Mouse (Mus musculus) CD4-positive, CD25-positive, alpha-beta regulatory T cell, adult 2 months (primary cell): Measurements from ENCODE around the gene Kif21a.

Experiments used
- DNase-seq: peaks from one replicate; pipeline ENCODE4 v3.0.0-alpha.2; 2012; ENCODE audit warnings: low read depth, low spot score

Kif21a gene

DNA sequence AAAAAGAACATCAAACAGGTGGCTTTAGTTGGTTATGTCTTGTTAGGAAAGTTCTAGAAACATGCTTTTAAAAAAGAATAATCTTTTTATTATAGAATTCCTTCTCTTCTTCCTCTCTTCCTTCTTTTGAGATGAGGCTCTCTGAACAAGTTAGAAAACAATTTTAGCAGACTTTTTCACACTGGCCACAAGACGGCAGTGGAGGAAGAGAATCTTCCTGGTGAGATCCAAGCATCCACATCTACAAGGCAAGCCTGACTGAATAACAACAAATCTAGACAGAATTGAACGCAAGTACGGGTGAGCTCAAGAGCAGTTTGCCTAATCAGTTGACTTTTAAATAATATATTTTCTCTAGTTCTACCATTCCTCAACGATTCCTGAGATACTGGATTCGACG is 98.4 kb downstream of the Kif21a start:
- DNase-seq = no peak

DNA sequence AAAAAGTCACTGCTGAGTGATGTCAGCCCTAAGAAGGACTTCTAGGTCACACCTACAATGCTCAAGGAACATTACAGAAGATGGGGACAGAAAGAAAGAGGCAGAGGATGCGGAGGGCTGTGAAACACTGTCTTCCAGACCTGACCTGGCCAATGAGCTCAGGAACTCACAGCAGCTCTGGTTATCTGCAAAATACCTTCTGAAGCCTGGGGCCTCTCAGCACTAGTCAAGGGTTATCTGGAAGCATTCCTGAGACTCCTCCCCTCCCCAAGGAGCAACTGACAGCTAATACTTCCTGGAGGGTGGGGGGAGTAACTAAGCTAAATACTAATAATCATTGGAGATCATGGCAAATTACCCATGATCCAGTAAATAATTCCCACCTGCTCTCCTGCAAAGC is 111.3 kb downstream of the Kif21a start:
- no peak for DNase-seq

GRCm38 (mm10) chr15:90935579-90935978 is 114.2 kb downstream of the Kif21a start:
- DNase-seq = no peak

- DNase-seq = no peak
Measured at GRCm38 (mm10) chr15:90931451-90931850, 118.3 kb downstream of the Kif21a start.

GRCm38 (mm10) chr15:90929043-90929442 is 120.7 kb downstream of the Kif21a start:
- no peak for DNase-seq

GRCm38 (mm10) chr15:90896480-90896879 is 153.3 kb downstream of the Kif21a start:
- no peak for DNase-seq

DNA sequence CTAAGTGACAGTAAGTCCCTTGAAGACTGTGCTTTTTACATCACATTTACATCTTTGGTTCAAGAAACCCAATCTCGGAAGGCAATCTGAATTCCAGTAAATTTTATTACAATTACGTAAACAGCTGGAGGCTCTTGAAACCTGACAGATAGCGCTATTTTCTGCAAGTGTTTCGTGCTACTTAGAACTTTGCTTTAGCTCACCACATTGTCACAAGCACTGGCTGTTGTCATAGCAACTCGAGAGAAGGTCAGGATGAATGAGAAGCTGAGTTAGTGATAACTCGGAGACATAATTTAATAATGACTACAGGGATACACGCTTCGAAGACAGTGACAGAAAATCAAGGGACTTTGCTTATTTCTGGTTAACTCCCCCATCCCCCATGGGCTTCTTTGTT is 162.3 kb downstream of the Kif21a start:
- DNase-seq = no peak
